Mouse (Mus musculus): ENCODE results near the gene Gbp7.
"Not testable (repeated sequence)": the region's sequence is repeated elsewhere in the genome, so short reads cannot be mapped to it uniquely, and the experiment has no call there.

The Gbp7 gene

GRCm38 (mm10) chr3:142561045-142561646 lies 31.0 kb downstream of the Gbp7 start:
- no peak for DNase-seq

- DNase-seq: peak; percentile 16
Observed at GRCm38 (mm10) chr3:142561666-142562065, 31.5 kb downstream of the Gbp7 start.

GRCm38 (mm10) chr3:142567490-142567889 lies 37.3 kb downstream of the Gbp7 start:
- not testable (repeated sequence) for DNase-seq

- no peak for DNase-seq
Observed at GRCm38 (mm10) chr3:142570738-142571137, 40.6 kb downstream of the Gbp7 start.

GRCm38 (mm10) chr3:142577108-142577507 lies 47.0 kb downstream of the Gbp7 start:
- no peak for DNase-seq

GRCm38 (mm10) chr3:142578342-142578741 lies 48.2 kb downstream of the Gbp7 start:
- no peak for DNase-seq

GRCm38 (mm10) chr3:142583067-142583466 lies 52.9 kb downstream of the Gbp7 start:
- DNase-seq: no peak

GRCm38 (mm10) chr3:142587386-142587785 lies 57.2 kb downstream of the Gbp7 start:
- DNase-seq: peak; percentile 26

- no peak for DNase-seq
Observed at GRCm38 (mm10) chr3:142588888-142589287, 58.7 kb downstream of the Gbp7 start.

- no peak for DNase-seq
Observed at GRCm38 (mm10) chr3:142590431-142591067, 60.4 kb downstream of the Gbp7 start.

- DNase-seq: no peak
Observed at GRCm38 (mm10) chr3:142594547-142594946, 64.4 kb downstream of the Gbp7 start, which contains the start of gene Gbp2b. TSS of gene Gbp2b (plus strand) at chr3:142594847.

- DNase-seq: no peak
Observed at GRCm38 (mm10) chr3:142597923-142598322, 67.8 kb downstream of the Gbp7 start.

Data from lung, postnatal 36 days (tissue).